ENCODE assay signal across 9 mouse cellular contexts in the genomic region with DNA sequence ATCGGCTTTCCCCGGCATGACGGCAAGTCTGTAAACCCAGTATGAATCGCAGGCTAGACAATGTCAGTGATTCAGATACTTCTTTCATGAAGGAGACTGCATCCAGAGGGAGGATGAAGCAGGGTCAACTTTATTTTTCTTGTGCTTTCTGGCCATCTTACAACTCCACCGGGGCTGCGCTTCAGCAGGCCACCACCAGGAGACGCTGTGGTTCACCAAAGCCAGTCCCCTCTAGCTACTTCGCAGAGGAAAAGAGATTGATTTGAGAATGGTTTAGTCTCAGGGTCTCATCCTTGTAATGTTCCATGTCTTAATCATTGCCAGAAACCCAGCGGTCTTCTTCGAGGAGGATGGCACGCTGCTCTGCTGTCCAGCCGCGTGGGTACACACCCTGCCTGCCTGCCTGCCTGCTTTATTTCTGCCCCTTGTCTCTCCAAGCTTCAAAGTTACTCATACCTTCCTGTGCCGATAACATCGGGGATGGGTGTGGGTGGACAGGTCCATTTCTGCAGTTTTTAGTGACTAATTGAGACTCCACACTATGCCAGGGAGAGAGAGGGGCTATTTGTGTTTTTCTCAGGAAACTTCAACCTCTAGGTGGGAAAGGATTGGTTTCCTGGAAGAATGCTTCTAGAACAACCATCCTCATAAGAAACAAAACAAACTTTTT. TPM values are rescaled to one million over a fixed set of nuclear protein-coding genes. Genes with fewer than 3 reads are reported as not detected.
DNase-seq lines count a peak whose midpoint lies in the region; TF ChIP-seq lines count a peak whose summit lies in the region.
"Had no signal": no experiment of that assay in that cellular context is flagged by ENCODE, and none has a peak within 500 bp of the region (broad histone marks: within the 10 kb centered on the region; RNA-seq: fewer than 3 reads in every experiment).

No protein-coding gene starts in this region.

- intact Hi-C loops in left cerebral cortex, adult 2 months (cut with DNase I) = no loop called here
- intact Hi-C loops in left cerebral cortex, postnatal 10 days (cut with DNase I) = no loop called here

- no peak for TF ChIP-seq POLR2A in bone marrow macrophage, adult 2 months (IDR thresholded peaks at IDR 0.05; ENCODE audit: borderline replicate concordance, low read depth, low read length)

- no peak overlapping the region for H3K4me3 ChIP-seq in left cerebral cortex, adult 2 months
- H3K4me3 ChIP-seq in bone marrow macrophage, adult 2 months (ENCODE audit: insufficient read depth, low read length) = no peak overlapping the region
- no peak overlapping the region for H3K4me3 ChIP-seq in embryonic facial prominence, embryonic 10.5 days
- peak overlapping the region; percentile 38 for H3K4me3 ChIP-seq in megakaryocyte, embryonic 14.5 days (replicated peaks)
- H3K4me3 ChIP-seq: embryonic facial prominence, embryonic 15.5 days; liver, embryonic 15.5 days had no signal

- H3K27me3 ChIP-seq in embryonic facial prominence, embryonic 10.5 days (replicated peaks; ENCODE audit: low read depth, poor library complexity, severe bottlenecking) = no peaks in the 10 kb centered on the region
- no peaks in the 10 kb centered on the region for H3K27me3 ChIP-seq in megakaryocyte, embryonic 14.5 days (replicated peaks)
- H3K27me3 ChIP-seq: embryonic facial prominence, embryonic 15.5 days; liver, embryonic 15.5 days had no signal

- no peaks in the 10 kb centered on the region for H3K9me3 ChIP-seq in embryonic facial prominence, embryonic 10.5 days
- H3K9me3 ChIP-seq in megakaryocyte, embryonic 14.5 days = no peaks in the 10 kb centered on the region
- H3K9me3 ChIP-seq: embryonic facial prominence, embryonic 15.5 days; liver, embryonic 15.5 days had no signal

- H3K36me3 ChIP-seq in embryonic facial prominence, embryonic 10.5 days (replicated peaks) = no peaks in the 10 kb centered on the region
- H3K36me3 ChIP-seq in megakaryocyte, embryonic 14.5 days (replicated peaks; ENCODE audit: low read length) = no peaks in the 10 kb centered on the region
- H3K36me3 ChIP-seq: embryonic facial prominence, embryonic 15.5 days; liver, embryonic 15.5 days had no signal

- WGBS in embryonic facial prominence, embryonic 10.5 days = 66% methylated on average over 15 of the region's 15 CpGs

- no peak overlapping the region for H3K27ac ChIP-seq in left cerebral cortex, adult 2 months
- H3K27ac ChIP-seq in bone marrow macrophage, adult 2 months (ENCODE audit: insufficient read depth, low read depth, low read length) = no peak overlapping the region
- no peak overlapping the region for H3K27ac ChIP-seq in embryonic facial prominence, embryonic 10.5 days (replicated peaks)
- H3K27ac ChIP-seq: embryonic facial prominence, embryonic 15.5 days; liver, embryonic 15.5 days had no signal

- no peaks in the 10 kb centered on the region for H3K4me1 ChIP-seq in bone marrow macrophage, adult 2 months (ENCODE audit: control insufficient read depth, insufficient read depth, low read length)
- no peaks in the 10 kb centered on the region for H3K4me1 ChIP-seq in embryonic facial prominence, embryonic 10.5 days
- peaks cover 35% of the 10 kb centered on the region for H3K4me1 ChIP-seq in megakaryocyte, embryonic 14.5 days
- H3K4me1 ChIP-seq: embryonic facial prominence, embryonic 15.5 days; liver, embryonic 15.5 days had no signal

- no peak for DNase-seq in left cerebral cortex, adult 2 months (ENCODE audit: extremely low spot score in 1 of 2, low spot score in 2 of 2)
- no peak for DNase-seq in left cerebral cortex, postnatal 10 days (ENCODE audit: extremely low spot score in 1 of 2, low spot score in 2 of 2)
- DNase-seq in embryonic facial prominence, embryonic 10.5 days (ENCODE audit: low spot score) = peak; percentile 45
- no peak for DNase-seq in ovary, postnatal 14 days (ENCODE audit: low spot score)
- no peak for DNase-seq in urinary bladder, adult 2 months (ENCODE audit: low spot score)

- TF ChIP-seq CTCF in left cerebral cortex, adult 2 months (IDR thresholded peaks at IDR 0.05) = peak; percentile 65
- peak; percentile 59 for TF ChIP-seq CTCF in bone marrow macrophage, adult 2 months (IDR thresholded peaks at IDR 0.05; ENCODE audit: low read depth, low read length)

RNA-seq across cellular contexts. Expression of gene Mtus2, which starts 31.1 kb away (rescaled TPM):
- total RNA-seq in left cerebral cortex, adult 2 months (2021) = 10 to 100 TPM; 38.4 to 42.0 TPM
- 10 to 100 TPM; 43.2 to 44.3 TPM for total RNA-seq in left cerebral cortex, postnatal 10 days (2021)
- polyA plus RNA-seq in bone marrow macrophage, adult 2 months (2012; ENCODE audit: insufficient read depth, insufficient read length, missing spikeins) = 1.7 and 2.3 TPM in 2 replicates
- polyA plus RNA-seq in embryonic facial prominence, embryonic 10.5 days (2016; fragmentation: Nextera tagmentation; extraction: Ambion mirVana) = 5.5 and 5.7 TPM in 2 replicates
- not detected in 2 replicates for polyA plus RNA-seq in megakaryocyte, embryonic 14.5 days (2012; ENCODE audit: insufficient read depth, low replicate concordance)
- 5.3 and 8.2 TPM in 2 replicates for polyA plus RNA-seq in urinary bladder, adult 2 months (2012; rRNA removed)

RNA-seq across cellular contexts. Expression of gene Slc46a3, which starts 31.5 kb away (rescaled TPM):
- total RNA-seq in left cerebral cortex, adult 2 months (2021) = 1 to 10 TPM; 5.5 to 8.8 TPM
- 1 to 10 TPM; 4.1 to 4.4 TPM for total RNA-seq in left cerebral cortex, postnatal 10 days (2021)
- 172 and 173 TPM in 2 replicates for polyA plus RNA-seq in bone marrow macrophage, adult 2 months (2012; ENCODE audit: insufficient read depth, insufficient read length, missing spikeins)
- 2.5 TPM in 2 replicates for polyA plus RNA-seq in embryonic facial prominence, embryonic 10.5 days (2016; fragmentation: Nextera tagmentation; extraction: Ambion mirVana)
- 1.4 and 4.4 TPM in 2 replicates for polyA plus RNA-seq in megakaryocyte, embryonic 14.5 days (2012; ENCODE audit: insufficient read depth, low replicate concordance)
- 25.2 and 26.6 TPM in 2 replicates for polyA plus RNA-seq in urinary bladder, adult 2 months (2012; rRNA removed)
